Mouse (Mus musculus) hindbrain, embryonic 16.5 days (tissue): Measurements from ENCODE around the gene Crhr2. TPM values are rescaled to one million over a fixed set of nuclear protein-coding genes. Genes with fewer than 3 reads are reported as not detected.

Source experiments
- ATAC-seq: fragments of 200-750 bp; cut with Nextera tagmentation; 2 replicates; pipeline ENCODE4 v1.8.0; 2017; ENCODE audit warnings: moderate TSS enrichment, moderate library complexity
- H3K27ac ChIP-seq: fragments of 300-500 bp; sonication (generic); 2 replicates; pipeline ENCODE4 v1.5.1; 2014; ENCODE audit warnings: low read depth, mild to moderate bottlenecking, control low read depth, low read length, moderate library complexity
- H3K27me3 ChIP-seq: fragments of 300-500 bp; sonication (generic); replicated peaks from 2 replicates; pipeline ENCODE4 v1.6.1; 2014; ENCODE audit warnings: low read length; ENCODE audit not compliant: control insufficient read depth, insufficient read depth
- H3K36me3 ChIP-seq: fragments of 300-500 bp; sonication (generic); 2 replicates; pipeline ENCODE4 v1.6.1; 2014; ENCODE audit warnings: mild to moderate bottlenecking, low read length, moderate library complexity, mixed read lengths; ENCODE audit not compliant: control insufficient read depth, insufficient read depth
- H3K4me1 ChIP-seq: fragments of 300-500 bp; sonication (generic); 2 replicates; pipeline ENCODE4 v1.6.1; 2014; ENCODE audit warnings: low read depth, low read length; ENCODE audit not compliant: control insufficient read depth, insufficient read depth
- H3K4me2 ChIP-seq: fragments of 300-500 bp; sonication (generic); 2 replicates; pipeline ENCODE4 v1.6.1; 2014; ENCODE audit warnings: mild to moderate bottlenecking, low read length, control low read depth, moderate library complexity
- H3K4me3 ChIP-seq: fragments of 300-500 bp; sonication (generic); 2 replicates; pipeline ENCODE4 v1.5.1; 2014; ENCODE audit warnings: mild to moderate bottlenecking, low read length, control low read depth, moderate library complexity
- H3K9ac ChIP-seq: fragments of 300-500 bp; sonication (generic); 2 replicates; pipeline ENCODE4 v1.6.1; 2014; ENCODE audit warnings: low read depth, mild to moderate bottlenecking, control low read depth, low read length, moderate library complexity
- H3K9me3 ChIP-seq: fragments of 300-500 bp; sonication (generic); 2 replicates; pipeline ENCODE4 v1.6.1; 2014; ENCODE audit warnings: mild to moderate bottlenecking, low read length, moderate library complexity; ENCODE audit not compliant: control insufficient read depth
- WGBS: fragments of 180-500 bp; shearing (Covaris S2); extraction: QIAGEN DNeasy Blood & Tissue Kit; methylation state at CpG from one replicate; pipeline ENCODE4 v1.1.7; 2014; 5-methylcytosine and 5-hydroxymethylcytosine counted together
- polyA plus RNA-seq: library from polyadenylated mRNA; unstranded; fragments of >200 nt; fragmentation: Nextera tagmentation; extraction: Ambion mirVana; gene quantifications from 2 replicates; pipeline ENCODE4 v1.2.1, GENCODE M21; 2015

Crhr2 gene
- polyA plus RNA-seq, 1 experiment from 2014 or later = 1.7 TPM

GRCm38 (mm10) chr6:55044542-55044941 is 88.3 kb downstream of the Crhr2 start:
- Histone ChIP-seq H3K9ac (no peak overlapping the region), H3K27ac (no peak overlapping the region), H3K4me2 (no peak overlapping the region), H3K27me3 (no peaks in the 10 kb centered on the region), H3K9me3 (no peaks in the 10 kb centered on the region), H3K36me3 (peaks cover 7% of the 10 kb centered on the region), H3K4me3 (no peak overlapping the region), H3K4me1 (peaks cover 11% of the 10 kb centered on the region)
- no peak for ATAC-seq
- 53% methylated on average over 5 of the region's 5 CpGs for WGBS

GRCm38 (mm10) chr6:55043206-55043605 is 89.6 kb downstream of the Crhr2 start:
- no peak overlapping the region for H3K4me3 ChIP-seq
- peaks cover 6% of the 10 kb centered on the region for H3K36me3 ChIP-seq
- H3K4me1 ChIP-seq = peaks cover 16% of the 10 kb centered on the region
- H3K9me3 ChIP-seq = no peaks in the 10 kb centered on the region
- WGBS = 84% methylated on average over 8 of the region's 8 CpGs
- no peak for ATAC-seq
- H3K27ac ChIP-seq = no peak overlapping the region
- H3K4me2 ChIP-seq = no peak overlapping the region
- H3K9ac ChIP-seq = no peak overlapping the region
- H3K27me3 ChIP-seq = no peaks in the 10 kb centered on the region

Other genes with a start within 250 kb of the Crhr2 start
- 3.1 and 3.6 TPM in 2 replicates for gene Nod1, start 160.4 kb downstream of the Crhr2 start, polyA plus RNA-seq
- 14.3 and 20.5 TPM in 2 replicates for gene Ggct, start 140.1 kb downstream of the Crhr2 start, polyA plus RNA-seq
- 209 and 213 TPM in 2 replicates for gene Gars, start 95.0 kb downstream of the Crhr2 start, polyA plus RNA-seq
- gene Inmt, start 42.0 kb upstream of the Crhr2 start, polyA plus RNA-seq = not detected in 2 replicates
- 13.0 and 13.5 TPM in 2 replicates for gene Mindy4, start 70.4 kb upstream of the Crhr2 start, polyA plus RNA-seq
- gene Aqp1, start 203.4 kb upstream of the Crhr2 start, polyA plus RNA-seq = 27.6 and 30.9 TPM in 2 replicates
- gene Ghrhr, start 243.3 kb upstream of the Crhr2 start, polyA plus RNA-seq = not detected in 2 replicates